Mouse (Mus musculus): ENCODE measurements around the gene Brcc3. TPM values are rescaled to one million over a fixed set of nuclear protein-coding genes. Genes with fewer than 3 reads are reported as not detected.
"Not testable (repeated sequence)": the region's sequence is repeated elsewhere in the genome, so short reads cannot be mapped to it uniquely, and the experiment has no call there.

Gene Brcc3
- polyA plus RNA-seq, 1 experiment: 6.1 TPM

GRCm38 (mm10) chrX:75403350-75403749, 13.1 kb upstream of the Brcc3 start:
- no peaks in the 10 kb centered on the region for H3K27me3 ChIP-seq (ENCODE audit: control insufficient read depth, insufficient read depth, insufficient read length)
- H3K4me2 ChIP-seq (ENCODE audit: low read depth): no peak overlapping the region
- no peaks in the 10 kb centered on the region for H3K36me3 ChIP-seq (ENCODE audit: control insufficient read depth, insufficient read depth)

DNA sequence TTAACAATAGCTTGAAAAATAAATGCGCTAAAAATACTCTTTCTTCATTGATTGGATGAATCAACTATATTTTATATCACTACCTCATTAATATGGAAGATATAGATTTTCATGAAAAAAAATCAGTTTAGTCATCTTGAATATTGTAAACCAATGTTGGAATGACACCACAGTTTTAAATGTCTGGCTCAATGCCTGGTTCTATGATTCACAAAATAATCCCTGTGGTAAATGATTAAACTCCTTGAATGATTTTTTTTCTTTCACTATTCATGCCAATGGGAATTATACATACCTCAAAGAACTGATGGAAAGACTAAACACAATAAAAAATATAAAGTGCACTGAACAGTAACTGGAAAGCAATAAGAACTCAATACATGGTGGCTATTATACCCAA, 6.7 kb upstream of the Brcc3 start:
- no peaks in the 10 kb centered on the region for H3K27me3 ChIP-seq (ENCODE audit: control insufficient read depth, insufficient read depth, insufficient read length)
- no peak overlapping the region for H3K4me2 ChIP-seq (ENCODE audit: low read depth)
- no peak overlapping the region for H3ac ChIP-seq (ENCODE audit: control insufficient read depth, insufficient read length)
- H3K36me3 ChIP-seq (ENCODE audit: control insufficient read depth, insufficient read depth): no peaks in the 10 kb centered on the region
- peaks cover 7% of the 10 kb centered on the region for H3K79me2 ChIP-seq (ENCODE audit: control insufficient read depth, insufficient read depth)
- TF ChIP-seq CEBPB (IDR thresholded peaks at IDR 0.05; ENCODE audit: insufficient read depth, poor library complexity, severe bottlenecking): no peak
- no peak for TF ChIP-seq TCF3 (IDR thresholded peaks at IDR 0.05; ENCODE audit: insufficient read length, low read depth)
- no peak for TF ChIP-seq MAX (IDR thresholded peaks at IDR 0.05; ENCODE audit: low read depth)
- no peak for TF ChIP-seq E2F4 (IDR thresholded peaks at IDR 0.05; ENCODE audit: insufficient read depth)
- TF ChIP-seq POLR2AphosphoS2 (IDR thresholded peaks at IDR 0.05; ENCODE audit: insufficient read length, low read depth): no peak
- TF ChIP-seq MYOG (IDR thresholded peaks at IDR 0.05; ENCODE audit: control insufficient read depth in 1 of 3, insufficient read depth in 1 of 3, insufficient read length in 2 of 3, low read depth in 2 of 3): no peak
- no peak for TF ChIP-seq SRF (IDR thresholded peaks at IDR 0.05; ENCODE audit: control insufficient read depth, insufficient read length, low read depth)
- TF ChIP-seq USF1 (IDR thresholded peaks at IDR 0.05; ENCODE audit: low read depth): no peak
- TF ChIP-seq POLR2A (IDR thresholded peaks at IDR 0.05; ENCODE audit: insufficient read length, low read depth): no peak
- TF ChIP-seq MYOD1 (IDR thresholded peaks at IDR 0.05; ENCODE audit: control insufficient read depth in 1 of 3, insufficient read length in 2 of 3, low read depth in 2 of 3): no peak
- no peak for TF ChIP-seq REST (IDR thresholded peaks at IDR 0.05; ENCODE audit: insufficient read depth, insufficient read length)
- TF ChIP-seq TCF12 (IDR thresholded peaks at IDR 0.05; ENCODE audit: insufficient read depth, poor library complexity, severe bottlenecking): no peak
- no peak overlapping the region for H3K4me3 ChIP-seq

More at GRCm38 (mm10) chrX:75403350-75403749, 13.1 kb upstream of the Brcc3 start:
- TF ChIP-seq TCF12 (IDR thresholded peaks at IDR 0.05; ENCODE audit: insufficient read depth, poor library complexity, severe bottlenecking): no peak
- TF ChIP-seq E2F4 (IDR thresholded peaks at IDR 0.05; ENCODE audit: insufficient read depth): no peak
- no peak for TF ChIP-seq USF1 (IDR thresholded peaks at IDR 0.05; ENCODE audit: low read depth)
- Histone ChIP-seq H3K4me3 (no peak overlapping the region), H3ac (ENCODE audit: control insufficient read depth, insufficient read length) (no peak overlapping the region), H3K79me2 (ENCODE audit: control insufficient read depth, insufficient read depth) (no peaks in the 10 kb centered on the region)

DNA sequence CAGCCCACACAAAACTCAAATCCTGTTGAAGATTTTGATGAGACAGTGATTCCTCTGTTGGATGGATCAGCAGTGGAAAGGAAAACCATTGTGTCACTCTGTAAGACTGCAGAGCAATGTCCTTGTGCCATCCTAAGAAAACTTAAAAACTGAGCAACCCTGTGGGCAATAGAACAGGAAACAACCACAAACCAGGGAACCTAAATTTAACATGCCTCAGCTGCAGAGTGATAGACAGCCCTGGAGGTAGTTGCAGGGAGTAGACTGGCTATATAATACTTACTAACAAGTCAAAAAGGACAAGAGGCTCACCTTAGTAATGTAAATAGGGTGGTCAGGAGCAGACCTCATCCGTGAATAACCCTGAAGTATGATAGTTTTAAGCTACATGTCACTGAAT, 38.2 kb downstream of the Brcc3 start:
- Histone ChIP-seq H3K27me3 (ENCODE audit: control insufficient read depth, insufficient read depth, insufficient read length) (no peaks in the 10 kb centered on the region), H3K4me3 (no peak overlapping the region), H3K79me2 (ENCODE audit: control insufficient read depth, insufficient read depth) (no peaks in the 10 kb centered on the region), H3K4me2 (ENCODE audit: low read depth) (no peak overlapping the region), H3K36me3 (ENCODE audit: control insufficient read depth, insufficient read depth) (no peaks in the 10 kb centered on the region), H3ac (ENCODE audit: control insufficient read depth, insufficient read length) (no peak overlapping the region)
- TF ChIP-seq TCF12 (IDR thresholded peaks at IDR 0.05; ENCODE audit: insufficient read depth, poor library complexity, severe bottlenecking) (no peak), MAX (IDR thresholded peaks at IDR 0.05; ENCODE audit: low read depth) (no peak), E2F4 (IDR thresholded peaks at IDR 0.05; ENCODE audit: insufficient read depth) (no peak), REST (IDR thresholded peaks at IDR 0.05; ENCODE audit: insufficient read depth, insufficient read length) (no peak), MYOG (IDR thresholded peaks at IDR 0.05; ENCODE audit: control insufficient read depth in 1 of 3, insufficient read depth in 1 of 3, insufficient read length in 2 of 3, low read depth in 2 of 3) (no peak), TCF3 (IDR thresholded peaks at IDR 0.05; ENCODE audit: insufficient read length, low read depth) (no peak), POLR2AphosphoS2 (IDR thresholded peaks at IDR 0.05; ENCODE audit: insufficient read length, low read depth) (no peak), POLR2A (IDR thresholded peaks at IDR 0.05; ENCODE audit: insufficient read length, low read depth) (no peak), MYOD1 (IDR thresholded peaks at IDR 0.05; ENCODE audit: control insufficient read depth in 1 of 3, insufficient read length in 2 of 3, low read depth in 2 of 3) (no peak), CEBPB (IDR thresholded peaks at IDR 0.05; ENCODE audit: insufficient read depth, poor library complexity, severe bottlenecking) (no peak), SRF (IDR thresholded peaks at IDR 0.05; ENCODE audit: control insufficient read depth, insufficient read length, low read depth) (no peak), USF1 (IDR thresholded peaks at IDR 0.05; ENCODE audit: low read depth) (no peak)

- H3K4me3 ChIP-seq; H3ac ChIP-seq (ENCODE audit: control insufficient read depth, insufficient read length); H3K27me3 ChIP-seq (ENCODE audit: control insufficient read depth, insufficient read depth, insufficient read length); H3K79me2 ChIP-seq (ENCODE audit: control insufficient read depth, insufficient read depth); H3K36me3 ChIP-seq (ENCODE audit: control insufficient read depth, insufficient read depth): not testable (repeated sequence)
- H3K4me2 ChIP-seq (ENCODE audit: low read depth): peak overlapping the region; percentile 42
Observed at GRCm38 (mm10) chrX:75475182-75475644, 58.8 kb downstream of the Brcc3 start.

- H3K4me2 ChIP-seq (ENCODE audit: low read depth): no peak overlapping the region
- no peak overlapping the region for H3K4me3 ChIP-seq
- H3K27me3 ChIP-seq (ENCODE audit: control insufficient read depth, insufficient read depth, insufficient read length): no peaks in the 10 kb centered on the region
- no peak for TF ChIP-seq POLR2AphosphoS2 (IDR thresholded peaks at IDR 0.05; ENCODE audit: insufficient read length, low read depth)
- TF ChIP-seq MYOG (IDR thresholded peaks at IDR 0.05; ENCODE audit: control insufficient read depth in 1 of 3, insufficient read depth in 1 of 3, insufficient read length in 2 of 3, low read depth in 2 of 3): no peak
- TF ChIP-seq TCF3 (IDR thresholded peaks at IDR 0.05; ENCODE audit: insufficient read length, low read depth): no peak
- no peak for TF ChIP-seq CEBPB (IDR thresholded peaks at IDR 0.05; ENCODE audit: insufficient read depth, poor library complexity, severe bottlenecking)
- TF ChIP-seq POLR2A (IDR thresholded peaks at IDR 0.05; ENCODE audit: insufficient read length, low read depth): no peak
- H3ac ChIP-seq (ENCODE audit: control insufficient read depth, insufficient read length): no peak overlapping the region
- H3K79me2 ChIP-seq (ENCODE audit: control insufficient read depth, insufficient read depth): no peaks in the 10 kb centered on the region
- no peaks in the 10 kb centered on the region for H3K36me3 ChIP-seq (ENCODE audit: control insufficient read depth, insufficient read depth)
Observed at GRCm38 (mm10) chrX:75489886-75490285, 73.5 kb downstream of the Brcc3 start.

Other genes starting within 250 kb of the Brcc3 start
- 36.3 TPM for gene Fundc2, start 34.2 kb upstream of the Brcc3 start, polyA plus RNA-seq (2012; fragmentation: generic; extraction: Trizol)
- gene F8, start 34.0 kb upstream of the Brcc3 start, polyA plus RNA-seq (2012; fragmentation: generic; extraction: Trizol): 0.40 TPM
- gene Cmc4, start within 50 bp of the Brcc3 start, polyA plus RNA-seq (2012; fragmentation: generic; extraction: Trizol): 1.4 TPM
- 1.1 TPM for gene Mtcp1, start within 50 bp of the Brcc3 start, polyA plus RNA-seq (2012; fragmentation: generic; extraction: Trizol)
- gene Vbp1, start 97.7 kb downstream of the Brcc3 start, polyA plus RNA-seq (2012; fragmentation: generic; extraction: Trizol): 26.1 TPM
- 1.7 TPM for gene Rab39b, start 161.6 kb downstream of the Brcc3 start, polyA plus RNA-seq (2012; fragmentation: generic; extraction: Trizol)